Mouse (Mus musculus) layer of hippocampus, postnatal 10 days (tissue): ENCODE measurements around the gene Gng12. TPM values are rescaled to one million over a fixed set of nuclear protein-coding genes. Genes with fewer than 3 reads are reported as not detected.
"Not testable (repeated sequence)": the region's sequence is repeated elsewhere in the genome, so short reads cannot be mapped to it uniquely, and the experiment has no call there.

Experiments
- DNase-seq, 2 experiments: peaks; one replicate each; pipeline ENCODE4 v3.0.0; 2021; ENCODE audit warnings: low spot score in 2 of 2
- long read RNA-seq: library from polyadenylated mRNA; stranded (forward); transcript quantifications from one replicate; pipeline ENCODE4 v2.0.0, GENCODE M21; 2023
- total RNA-seq, 2 experiments: library from RNA; stranded (reverse); gene quantifications; 2 replicates each; pipeline ENCODE4 v1.2.3; 2021

Gene Gng12
- 10 to 100 TPM; 88.0 to 94.4 TPM for total RNA-seq
- long read RNA-seq, full-length matches to known transcripts, result 68 of 87 reads
- long read RNA-seq, partial matches to known transcripts, result 1 of 87 reads
- long read RNA-seq, other reads (novel, unspliced or antisense), result 18 of 87 reads

- DNase-seq, result peak; percentile 79 to 87
These were observed at the start of gene Gng12 for GRCm38 (mm10) chr6:66896119-66896920. TSS of gene Gng12 (plus strand) at chr6:66896397.

GRCm38 (mm10) chr6:66848936-66849335 is 47.3 kb upstream of the Gng12 start:
- DNase-seq, result no peak

GRCm38 (mm10) chr6:66856236-66856635 is 40.0 kb upstream of the Gng12 start:
- no peak for DNase-seq

- no peak for DNase-seq
These were observed 37.8 kb upstream of the Gng12 start for GRCm38 (mm10) chr6:66858356-66858755.

GRCm38 (mm10) chr6:66859391-66859790 is 36.8 kb upstream of the Gng12 start:
- DNase-seq, result no peak

GRCm38 (mm10) chr6:66864463-66864862 is 31.7 kb upstream of the Gng12 start:
- no peak for DNase-seq

- no peak for DNase-seq
These were observed 29.9 kb upstream of the Gng12 start for GRCm38 (mm10) chr6:66866295-66866694.

- DNase-seq, result not testable (repeated sequence)
These were observed 19.1 kb upstream of the Gng12 start for GRCm38 (mm10) chr6:66877048-66877447.

DNA sequence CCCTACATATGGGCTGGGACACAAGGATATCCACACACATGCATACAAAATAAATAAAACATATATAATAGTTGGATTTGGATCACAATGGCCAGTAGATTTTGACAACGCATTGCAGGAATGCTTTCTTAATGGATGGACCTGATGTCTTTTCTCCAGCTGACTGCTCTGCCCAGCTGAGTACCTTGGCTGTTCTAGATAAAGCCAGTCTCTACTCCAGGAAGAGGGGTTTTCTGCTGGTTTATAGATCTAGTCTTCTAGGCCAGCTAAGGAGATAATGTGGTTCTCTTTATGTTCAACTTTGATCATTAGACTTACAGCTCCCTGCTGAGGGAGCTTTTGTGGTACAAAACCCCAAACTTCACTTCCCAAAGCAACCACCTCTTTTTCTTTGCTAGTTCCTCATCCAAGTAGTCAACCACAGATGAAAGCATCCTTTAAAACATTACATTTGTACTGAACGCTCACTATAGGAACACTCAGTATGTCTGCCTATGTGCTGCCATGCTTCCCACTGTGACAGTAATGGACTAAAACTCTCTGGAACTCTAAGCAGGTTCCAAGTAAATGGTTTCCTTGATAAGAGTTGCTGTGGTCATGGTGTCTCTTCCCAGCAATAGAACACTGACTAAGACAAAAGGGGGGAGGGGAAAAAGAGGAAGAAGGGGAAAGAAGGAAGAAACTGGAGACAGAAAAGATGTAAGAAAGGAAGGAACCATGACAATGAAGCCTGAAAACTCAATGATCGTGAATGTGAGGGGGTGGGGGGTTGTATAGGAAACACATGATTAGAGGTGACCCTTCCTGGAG is 5.6 kb upstream of the Gng12 start:
- DNase-seq, result no peak

- no peak for DNase-seq
These were observed 2.2 kb upstream of the Gng12 start for GRCm38 (mm10) chr6:66893950-66894349.

- no peak for DNase-seq
These were observed 1.2 kb upstream of the Gng12 start for GRCm38 (mm10) chr6:66894999-66895398.

DNA sequence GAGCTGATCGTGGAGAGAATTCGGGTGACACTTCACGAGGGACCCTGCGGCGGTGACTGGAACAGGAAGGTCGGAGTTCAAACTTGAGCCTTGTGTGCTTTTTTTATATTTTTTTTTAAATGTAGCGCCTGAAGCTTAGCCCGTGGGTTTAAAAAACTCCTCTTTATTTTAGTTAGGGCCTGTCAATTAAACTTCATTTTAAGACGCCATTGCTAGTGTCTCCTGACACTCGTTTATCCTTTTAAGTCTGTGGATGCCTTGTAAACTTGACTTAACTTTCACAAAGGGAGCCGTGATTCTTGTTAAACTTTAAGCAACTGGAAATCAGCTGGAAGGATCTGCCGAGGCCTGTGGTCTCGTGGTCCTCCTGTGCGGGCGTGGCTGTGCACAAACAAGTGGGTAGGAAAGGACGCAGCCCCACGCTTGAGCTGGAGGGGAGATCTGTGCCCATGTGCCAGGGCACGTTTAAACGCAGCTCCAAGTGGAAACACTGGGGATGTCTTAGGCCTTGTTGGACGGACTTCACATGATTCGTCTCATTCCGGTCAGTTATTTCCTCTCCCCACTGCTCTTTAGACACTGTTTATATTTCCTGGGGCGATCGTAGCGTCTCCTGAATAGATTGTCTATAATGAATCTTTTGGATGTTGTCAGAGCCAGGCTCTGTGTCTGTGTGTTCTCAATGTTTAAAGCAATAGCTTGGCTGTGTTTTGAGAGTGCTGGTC is 886 bp downstream of the Gng12 start:
- DNase-seq, result peak; percentile 24 to 43

GRCm38 (mm10) chr6:66897994-66898393 is 1.8 kb downstream of the Gng12 start:
- DNase-seq, result no peak

- DNase-seq, result no peak
These were observed 5.7 kb downstream of the Gng12 start for GRCm38 (mm10) chr6:66901926-66902325.

DNA sequence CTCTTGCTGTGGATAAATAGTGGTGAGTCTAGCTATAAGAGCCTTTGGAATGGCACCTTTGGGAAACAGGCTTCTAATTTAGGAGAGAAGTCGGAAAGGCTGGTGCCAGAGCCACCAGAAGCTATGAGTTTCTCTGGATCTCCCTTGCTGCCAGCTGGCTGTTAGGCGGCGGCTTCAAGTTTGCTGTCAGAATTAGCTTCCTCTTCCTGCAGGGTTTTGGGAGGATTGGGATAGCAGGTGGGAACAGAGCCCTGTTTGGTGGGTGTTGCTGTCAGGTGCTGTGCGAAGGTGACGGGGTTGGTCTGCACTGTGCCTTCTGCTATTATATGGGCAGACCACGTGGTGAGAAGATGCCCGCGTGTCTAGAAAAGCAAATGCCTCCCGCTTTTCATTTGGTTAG is 7.0 kb downstream of the Gng12 start:
- DNase-seq, result peak in 1 of 2 experiments; percentile 36

- DNase-seq, result no peak
These were observed 7.5 kb downstream of the Gng12 start for GRCm38 (mm10) chr6:66903720-66904119.

- DNase-seq, result no peak
These were observed 10.0 kb downstream of the Gng12 start for GRCm38 (mm10) chr6:66906244-66906643.

DNA sequence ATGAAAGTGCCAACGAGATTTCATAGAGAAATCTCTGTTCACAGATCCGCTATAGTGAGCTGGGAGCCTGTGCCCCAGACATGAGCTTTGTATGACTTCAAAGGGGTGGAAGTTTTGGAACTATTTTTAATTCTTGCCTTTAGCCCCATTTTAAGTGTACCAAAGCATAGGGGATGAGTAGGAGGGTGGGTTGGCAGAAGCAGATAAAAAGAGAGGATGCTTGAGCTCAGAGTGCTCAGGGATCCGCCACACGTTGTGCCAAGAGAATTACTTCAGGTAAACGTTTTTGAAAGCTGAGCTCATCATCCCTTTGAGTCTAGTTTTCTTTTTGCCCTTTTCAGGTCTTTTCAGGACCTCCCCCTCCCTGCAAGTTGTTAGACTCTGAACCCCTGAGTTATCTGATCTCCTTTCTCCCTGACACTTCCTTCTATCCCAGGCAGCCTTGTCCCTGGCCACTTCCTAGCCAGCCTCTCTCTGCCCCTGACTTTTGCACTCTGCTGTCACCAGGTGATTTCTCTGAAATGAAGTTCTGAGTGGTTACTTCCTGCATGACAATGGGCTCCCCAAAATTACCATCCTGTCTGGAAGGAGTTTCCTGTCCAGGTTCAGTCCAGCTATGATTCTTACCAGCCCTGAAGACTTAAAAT is 12.3 kb downstream of the Gng12 start:
- DNase-seq, result no peak

DNA sequence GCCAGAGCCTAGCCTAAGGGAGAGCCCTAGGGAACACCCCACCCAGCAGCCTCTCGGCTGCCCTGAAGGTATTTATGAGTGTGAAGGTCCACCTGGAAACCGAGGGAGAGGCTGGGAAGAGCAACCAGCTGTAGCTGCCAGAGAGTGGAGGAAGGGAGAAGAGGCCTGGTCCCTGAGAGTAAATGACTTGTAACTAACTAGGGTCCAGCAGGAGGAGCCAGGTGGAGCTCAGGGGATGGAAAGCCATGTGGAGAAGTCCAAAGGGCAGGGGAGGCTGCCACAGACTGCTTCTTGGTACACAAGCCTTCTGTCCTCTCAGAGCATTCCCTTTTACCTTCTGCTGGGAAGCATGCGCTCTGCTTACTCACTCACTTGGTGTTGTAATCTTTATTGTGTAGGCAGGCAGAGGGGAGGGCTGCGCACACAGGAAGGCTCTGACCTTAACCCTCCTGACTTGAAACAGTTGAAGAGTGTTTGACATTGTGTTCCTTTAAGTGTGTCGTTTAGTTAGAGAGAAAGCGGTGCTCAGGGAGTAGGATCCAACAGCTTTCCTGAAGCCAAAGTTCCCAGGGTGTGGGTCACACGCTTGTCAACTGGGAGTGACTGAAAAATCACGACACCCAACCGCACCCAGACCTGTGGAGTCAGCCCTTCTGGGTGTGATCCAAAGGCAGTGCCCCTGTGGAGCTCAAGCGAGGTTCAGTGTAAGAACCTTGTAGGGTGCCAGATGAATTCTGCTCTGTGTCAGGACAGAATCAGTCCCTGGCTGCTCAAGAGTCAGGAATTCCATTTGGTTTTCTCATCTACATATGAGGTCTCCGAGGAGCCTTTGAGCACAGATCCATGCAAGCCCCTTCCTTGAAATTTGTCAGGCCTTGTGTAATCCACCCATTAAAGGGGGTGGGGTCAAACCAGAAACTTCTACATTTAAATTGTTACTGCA is 14.6 kb downstream of the Gng12 start:
- no peak for DNase-seq

DNA sequence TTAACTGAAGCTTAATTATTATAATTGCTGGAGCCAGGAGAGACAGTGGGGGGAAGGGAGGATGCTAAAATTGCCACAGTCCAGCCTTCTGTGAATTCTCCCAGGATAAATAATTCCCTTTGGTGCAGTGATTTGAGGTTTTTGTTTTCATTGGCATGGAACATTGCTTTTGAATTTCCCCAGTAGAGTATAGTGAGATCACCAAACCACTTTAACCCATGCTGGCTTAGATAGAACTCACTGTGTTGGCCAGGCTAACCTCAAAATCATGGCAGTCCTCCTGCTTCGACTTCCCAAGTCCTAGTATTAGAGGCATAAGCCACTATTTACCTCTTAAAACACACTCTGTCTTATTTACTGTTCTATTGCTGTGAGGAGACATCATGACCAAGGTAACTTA is 17.2 kb downstream of the Gng12 start:
- DNase-seq, result no peak
